Mouse (Mus musculus) neural tube, embryonic 11.5 days (tissue): ENCODE measurements around the gene Aldh8a1. TPM values are rescaled to one million over a fixed set of nuclear protein-coding genes. Genes with fewer than 3 reads are reported as not detected.

Experiments
- ATAC-seq: fragments of 200-750 bp; cut with Nextera tagmentation; 2 replicates; pipeline ENCODE4 v1.8.0; 2017; ENCODE audit warnings: moderate number of reproducible peaks, mild to moderate bottlenecking, moderate TSS enrichment, moderate library complexity; ENCODE audit not compliant: insufficient read depth, low FRiP score, low TSS enrichment
- DNase-seq: peaks from one replicate; pipeline ENCODE4 v3.0.0-alpha.2; 2015; ENCODE audit warnings: low spot score
- H3K27ac ChIP-seq: fragments of 300-500 bp; sonication (generic); 2 replicates; pipeline ENCODE4 v1.5.1; 2014; ENCODE audit warnings: low read depth, mild to moderate bottlenecking, low read length
- H3K27me3 ChIP-seq: fragments of 300-500 bp; sonication (generic); 2 replicates; pipeline ENCODE4 v1.6.1; 2014; ENCODE audit warnings: mild to moderate bottlenecking, low read length, mixed read lengths; ENCODE audit not compliant: control insufficient read depth, insufficient read depth
- H3K36me3 ChIP-seq: fragments of 300-500 bp; sonication (generic); 2 replicates; pipeline ENCODE4 v1.6.1; 2014; ENCODE audit warnings: mild to moderate bottlenecking, low read length, moderate library complexity, mixed read lengths; ENCODE audit not compliant: control insufficient read depth, insufficient read depth
- H3K4me1 ChIP-seq: fragments of 300-500 bp; sonication (generic); 2 replicates; pipeline ENCODE4 v1.6.1; 2014; ENCODE audit warnings: low read length, mixed read lengths; ENCODE audit not compliant: control insufficient read depth, insufficient read depth
- H3K4me2 ChIP-seq: fragments of 300-500 bp; sonication (generic); 2 replicates; pipeline ENCODE4 v1.6.1; 2014; ENCODE audit warnings: low read depth, mild to moderate bottlenecking, moderate library complexity
- H3K4me3 ChIP-seq: fragments of 300-500 bp; sonication (generic); 2 replicates; pipeline ENCODE4 v1.5.1; 2014; ENCODE audit warnings: low read depth, low read length
- H3K9ac ChIP-seq: fragments of 300-500 bp; sonication (generic); 2 replicates; pipeline ENCODE4 v1.6.1; 2014; ENCODE audit warnings: mild to moderate bottlenecking, low read length
- H3K9me3 ChIP-seq: fragments of 300-500 bp; sonication (generic); 2 replicates; pipeline ENCODE4 v1.6.1; 2016; ENCODE audit warnings: low read length; ENCODE audit not compliant: control insufficient read depth
- WGBS: fragments of 180-500 bp; shearing (Covaris S2); extraction: QIAGEN DNeasy Blood & Tissue Kit; methylation state at CpG from one replicate; pipeline ENCODE4 v1.1.7; 2014; 5-methylcytosine and 5-hydroxymethylcytosine counted together
- polyA plus RNA-seq: library from polyadenylated mRNA; unstranded; fragments of >200 nt; fragmentation: Nextera tagmentation; extraction: Ambion mirVana; gene quantifications from 2 replicates; pipeline ENCODE4 v1.2.1, GENCODE M21; 2014

Gene Aldh8a1
- polyA plus RNA-seq, 1 experiment from 2014 or later = not detected

- Histone ChIP-seq H3K27me3 (no peaks in the 10 kb centered on the region), H3K4me2 (no peak overlapping the region), H3K36me3 (peaks cover 5% of the 10 kb centered on the region; the same call in 1 of the 2 replicates), H3K4me1 (no peaks in the 10 kb centered on the region), H3K27ac (no peak overlapping the region), H3K9me3 (no peaks in the 10 kb centered on the region), H3K4me3 (no peak overlapping the region), H3K9ac (no peak overlapping the region)
- WGBS = 97% methylated on average over 5 of the region's 5 CpGs
- DNase-seq (no peak), ATAC-seq (no peak)
Measured at GRCm38 (mm10) chr10:21349449-21349848, 27.6 kb upstream of the Aldh8a1 start.

GRCm38 (mm10) chr10:21349946-21350345 lies 27.1 kb upstream of the Aldh8a1 start:
- Histone ChIP-seq H3K9ac (no peak overlapping the region), H3K9me3 (no peaks in the 10 kb centered on the region), H3K4me2 (no peak overlapping the region), H3K27me3 (no peaks in the 10 kb centered on the region), H3K27ac (no peak overlapping the region), H3K36me3 (peaks cover 7% of the 10 kb centered on the region; the same call in 1 of the 2 replicates), H3K4me3 (no peak overlapping the region), H3K4me1 (no peaks in the 10 kb centered on the region)
- WGBS = 91% methylated on average over 2 of the region's 2 CpGs
- DNase-seq (no peak), ATAC-seq (no peak)

DNA sequence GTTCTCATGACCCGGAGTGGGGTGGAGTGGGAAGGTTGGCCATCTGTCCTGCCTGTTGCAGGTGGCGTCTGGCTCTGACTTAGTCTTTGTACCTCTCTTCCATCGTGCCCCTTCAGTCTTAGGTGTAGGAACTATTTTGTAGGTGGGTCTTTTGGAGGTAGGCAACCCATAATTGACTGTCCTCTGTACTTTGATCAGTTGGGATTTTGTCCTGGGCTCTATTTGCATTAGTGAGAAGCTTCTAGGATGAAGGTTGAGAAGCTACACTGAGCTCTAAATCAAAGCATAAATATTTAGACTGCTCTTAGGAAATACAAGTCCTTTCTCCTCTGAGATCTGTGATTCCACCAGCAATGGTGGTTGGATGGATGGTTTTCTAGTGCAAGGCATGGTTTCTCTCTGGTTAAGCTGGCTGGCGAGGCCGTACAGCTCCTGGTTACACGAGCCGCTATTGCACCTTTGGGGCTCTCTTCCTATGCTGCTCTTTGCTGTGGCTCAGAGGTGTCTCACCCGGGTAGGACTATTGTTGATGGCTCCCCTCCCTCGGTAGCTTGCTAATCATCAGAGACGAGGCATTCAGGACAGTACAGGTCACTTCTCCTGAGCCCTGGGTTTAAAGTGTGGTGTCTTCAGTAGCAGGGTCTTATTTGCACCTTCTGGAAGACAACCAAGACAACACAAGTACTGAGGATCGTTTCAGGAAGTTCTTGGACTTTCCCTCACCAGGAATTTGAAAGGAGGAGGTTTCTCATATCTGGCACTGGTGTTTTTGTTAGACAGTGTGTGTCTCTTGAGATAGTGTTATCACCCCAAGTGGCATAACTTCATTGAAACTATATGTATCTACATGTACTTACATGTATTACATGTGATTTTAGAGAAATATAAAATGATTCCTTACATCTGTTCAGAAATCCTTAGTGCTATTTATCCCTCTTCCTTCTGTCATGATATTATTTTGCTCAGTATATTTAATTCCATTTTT lies 26.3 kb upstream of the Aldh8a1 start:
- Histone ChIP-seq H3K9me3 (no peaks in the 10 kb centered on the region), H3K36me3 (peaks cover 7% of the 10 kb centered on the region)

DNA sequence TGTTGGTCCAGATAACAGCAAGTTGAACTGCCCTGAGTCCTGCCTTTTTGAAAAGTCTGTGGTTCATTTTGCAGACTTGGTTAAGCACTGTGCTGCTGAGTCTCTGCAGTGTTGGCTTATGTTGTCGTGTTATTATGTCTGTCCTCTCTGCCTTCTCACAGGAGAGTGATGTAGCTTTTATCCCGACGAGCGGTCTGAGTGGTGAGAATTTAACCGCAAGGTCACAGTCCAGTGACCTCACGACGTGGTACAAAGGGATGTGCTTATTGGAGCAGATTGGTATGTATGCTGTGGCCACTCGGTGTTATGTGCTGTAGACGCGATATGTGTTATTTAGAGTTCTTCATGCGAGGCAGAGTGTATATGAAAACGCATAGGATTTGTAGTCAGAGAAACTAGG lies 25.3 kb upstream of the Aldh8a1 start:
- no peak for DNase-seq
- 86% methylated on average over 12 of the region's 12 CpGs for WGBS
- H3K36me3 ChIP-seq = peaks cover 7% of the 10 kb centered on the region

More for the DNA sequence above, 26.3 kb upstream of the Aldh8a1 start:
- ATAC-seq (no peak), DNase-seq (no peak)
- no peaks in the 10 kb centered on the region for H3K4me1 ChIP-seq
- H3K27ac ChIP-seq = no peak overlapping the region
- H3K4me2 ChIP-seq = no peak overlapping the region
- WGBS = 93% methylated on average over 11 of the region's 11 CpGs
- H3K9ac ChIP-seq = no peak overlapping the region
- no peaks in the 10 kb centered on the region for H3K27me3 ChIP-seq
- H3K4me3 ChIP-seq = no peak overlapping the region

DNA sequence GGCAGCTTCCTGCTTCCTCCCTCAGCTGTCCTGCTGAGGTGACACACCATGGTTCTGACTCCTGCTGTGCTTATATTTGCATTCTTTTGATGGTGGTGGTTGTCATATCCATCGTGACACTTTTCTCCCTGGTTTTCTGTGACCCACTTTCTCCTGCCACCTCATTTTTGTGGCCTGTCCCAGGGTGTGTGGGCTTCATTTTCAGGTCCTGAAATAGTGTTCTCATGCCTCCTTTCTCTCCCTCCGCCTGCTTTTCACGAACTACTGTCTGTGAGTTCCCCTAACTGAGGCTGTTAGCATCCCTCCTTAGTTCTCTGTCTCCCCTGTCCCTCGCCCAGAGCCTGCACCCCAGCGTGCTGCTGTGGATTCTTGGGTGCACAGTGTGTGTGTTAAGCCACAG lies 23.2 kb upstream of the Aldh8a1 start:
- 62% methylated on average over 5 of the region's 5 CpGs for WGBS
- H3K27me3 ChIP-seq = no peaks in the 10 kb centered on the region
- no peak overlapping the region for H3K9ac ChIP-seq
- no peak overlapping the region for H3K27ac ChIP-seq
- no peaks in the 10 kb centered on the region for H3K4me1 ChIP-seq
- peaks cover 5% of the 10 kb centered on the region for H3K36me3 ChIP-seq
- H3K4me3 ChIP-seq = no peak overlapping the region
- DNase-seq (no peak), ATAC-seq (no peak)
- no peak overlapping the region for H3K4me2 ChIP-seq
- H3K9me3 ChIP-seq = no peaks in the 10 kb centered on the region

More for the DNA sequence above, 25.3 kb upstream of the Aldh8a1 start:
- Histone ChIP-seq H3K4me1 (no peaks in the 10 kb centered on the region), H3K4me2 (no peak overlapping the region), H3K27ac (no peak overlapping the region), H3K9me3 (no peaks in the 10 kb centered on the region), H3K27me3 (no peaks in the 10 kb centered on the region), H3K4me3 (no peak overlapping the region), H3K9ac (no peak overlapping the region)
- ATAC-seq = no peak

DNA sequence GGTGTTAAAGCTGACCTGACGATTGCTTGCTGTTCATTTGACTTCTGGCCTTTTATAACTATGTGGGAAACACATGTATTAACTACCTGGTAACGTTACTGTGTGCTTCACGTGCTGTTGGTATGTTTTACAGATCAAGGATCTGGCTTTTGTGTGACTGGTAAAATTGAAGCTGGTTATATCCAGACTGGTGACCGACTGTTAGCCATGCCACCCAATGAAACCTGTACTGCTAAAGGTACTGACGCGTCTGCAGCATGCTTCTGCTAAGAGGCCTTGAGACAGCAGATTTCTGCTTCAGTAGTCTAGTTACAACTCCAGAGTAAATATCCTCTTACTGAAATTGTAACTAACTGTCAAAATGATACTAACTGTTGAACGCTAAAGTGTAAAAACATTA lies 22.6 kb upstream of the Aldh8a1 start:
- no peak for ATAC-seq
- Histone ChIP-seq H3K4me3 (no peak overlapping the region), H3K27ac (no peak overlapping the region), H3K4me1 (no peaks in the 10 kb centered on the region), H3K9me3 (no peaks in the 10 kb centered on the region), H3K9ac (no peak overlapping the region), H3K27me3 (no peaks in the 10 kb centered on the region), H3K36me3 (peaks cover 5% of the 10 kb centered on the region), H3K4me2 (no peak overlapping the region)
- WGBS = 93% methylated on average over 7 of the region's 7 CpGs
- no peak for DNase-seq

DNA sequence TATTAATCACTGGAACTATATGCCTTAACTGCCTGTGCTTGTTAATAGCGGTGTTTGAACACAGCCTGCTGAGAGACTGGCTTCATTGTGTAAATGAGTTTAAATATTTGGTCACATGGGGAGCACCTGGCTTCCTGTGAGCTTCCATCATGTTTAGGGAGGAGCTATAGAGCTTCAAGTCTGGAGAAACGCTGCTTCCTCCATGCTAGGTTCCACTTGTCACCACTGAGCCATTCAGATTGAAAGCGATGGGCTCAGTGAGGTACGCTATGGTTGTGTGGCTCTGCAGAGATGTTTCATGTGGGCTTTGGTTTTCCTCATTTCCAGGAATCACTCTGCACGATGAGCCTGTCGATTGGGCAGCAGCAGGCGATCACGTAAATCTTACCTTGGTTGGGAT lies 19.1 kb upstream of the Aldh8a1 start:
- no peak for DNase-seq
- Histone ChIP-seq H3K27me3 (no peaks in the 10 kb centered on the region), H3K4me2 (no peak overlapping the region), H3K27ac (no peak overlapping the region), H3K36me3 (peaks cover 3% of the 10 kb centered on the region), H3K4me3 (no peak overlapping the region), H3K9me3 (no peaks in the 10 kb centered on the region), H3K4me1 (no peaks in the 10 kb centered on the region), H3K9ac (no peak overlapping the region)
- no peak for ATAC-seq
- 92% methylated on average over 8 of the region's 8 CpGs for WGBS

DNA sequence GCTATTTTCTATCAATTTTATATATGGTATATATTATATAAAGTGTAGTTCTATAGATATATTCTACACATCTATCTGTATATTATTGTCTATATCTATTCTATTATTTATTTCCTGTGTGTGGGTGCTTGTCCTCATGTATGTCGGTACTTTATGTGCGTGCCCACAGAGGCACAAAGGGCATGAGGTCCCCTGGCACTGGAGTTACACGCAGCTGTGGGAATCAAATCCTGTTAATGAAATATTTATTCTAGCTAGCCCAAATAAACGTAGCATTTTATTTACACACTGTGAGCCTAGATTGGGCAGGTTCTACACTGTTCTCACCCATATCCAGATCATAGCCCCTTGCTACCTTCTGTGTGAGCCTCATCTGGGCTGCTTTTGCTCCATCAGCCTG lies 18.0 kb upstream of the Aldh8a1 start:
- WGBS = 92% methylated on average over 4 of the region's 4 CpGs
- H3K4me2 ChIP-seq = no peak overlapping the region
- ATAC-seq (no peak), DNase-seq (no peak)
- H3K9ac ChIP-seq = no peak overlapping the region
- no peaks in the 10 kb centered on the region for H3K4me1 ChIP-seq
- peaks cover 3% of the 10 kb centered on the region for H3K36me3 ChIP-seq
- no peak overlapping the region for H3K27ac ChIP-seq
- no peaks in the 10 kb centered on the region for H3K9me3 ChIP-seq
- no peak overlapping the region for H3K4me3 ChIP-seq
- H3K27me3 ChIP-seq = no peaks in the 10 kb centered on the region

- 85% methylated on average over 7 of the region's 7 CpGs for WGBS
- ATAC-seq (no peak), DNase-seq (no peak)
- Histone ChIP-seq H3K4me3 (no peak overlapping the region), H3K9me3 (no peaks in the 10 kb centered on the region), H3K4me1 (no peaks in the 10 kb centered on the region), H3K4me2 (no peak overlapping the region), H3K36me3 (no peaks in the 10 kb centered on the region), H3K27me3 (no peaks in the 10 kb centered on the region), H3K9ac (no peak overlapping the region), H3K27ac (no peak overlapping the region)
Measured at GRCm38 (mm10) chr10:21361871-21362270, 15.2 kb upstream of the Aldh8a1 start.
